Mouse (Mus musculus) kidney, adult 2 months (tissue): ENCODE measurements at regions not wholly inside any gene's neighbourhood (a gene's known extent, or its start where the extent isn't known, plus 50 kb on each side); places are given as distances from the start of the nearest gene placed in this dataset.

Source experiments
- DNase-seq: peaks from one replicate; pipeline ENCODE4 v3.0.0; 2021
- H3K27ac ChIP-seq: fragments of 200-500 bp; 2 replicates; pipeline ENCODE4 v1.5.1; 2012; ENCODE audit warnings: low read depth, low read length, control low read depth, inconsistent platforms; ENCODE audit not compliant: insufficient read depth
- H3K27me3 ChIP-seq: fragments of 200-500 bp; replicated peaks from 2 replicates; pipeline ENCODE4 v1.6.1; 2012; ENCODE audit warnings: mild to moderate bottlenecking, moderate library complexity, low read length, inconsistent platforms; ENCODE audit not compliant: control insufficient read depth, insufficient read depth
- H3K36me3 ChIP-seq: fragments of 200-500 bp; 2 replicates; pipeline ENCODE4 v1.6.1; 2012; ENCODE audit warnings: mild to moderate bottlenecking, moderate library complexity, low read length, inconsistent platforms; ENCODE audit not compliant: control insufficient read depth, insufficient read depth
- H3K4me1 ChIP-seq: fragments of 200-500 bp; 2 replicates; pipeline ENCODE4 v1.6.1; 2011; ENCODE audit warnings: low read length; ENCODE audit not compliant: control insufficient read depth, insufficient read depth
- H3K4me3 ChIP-seq: fragments of 200-500 bp; 2 replicates; pipeline ENCODE4 v1.5.1; 2011; ENCODE audit warnings: mild to moderate bottlenecking, low read depth, low read length, control low read depth; ENCODE audit not compliant: insufficient read depth
- CTCF ChIP-seq: fragments of 200-500 bp; conservative IDR thresholded peaks from 2 replicates; pipeline ENCODE4 v1.5.1; 2011; ENCODE audit warnings: low read depth, mild to moderate bottlenecking, control low read depth, low read length, moderate library complexity, mixed read lengths; ENCODE audit not compliant: insufficient read depth, insufficient read length
- POLR2A ChIP-seq: fragments of 200-500 bp; IDR thresholded peaks from one replicate; pipeline ENCODE4 v1.6.1; 2011; ENCODE audit warnings: low read depth, low read length, control low read depth
- WGBS: fragments of 180-500 bp; shearing (Covaris S2); methylation state at CpG from one replicate; pipeline ENCODE4 v1.1.7; 2018; 5-methylcytosine and 5-hydroxymethylcytosine counted together

DNA sequence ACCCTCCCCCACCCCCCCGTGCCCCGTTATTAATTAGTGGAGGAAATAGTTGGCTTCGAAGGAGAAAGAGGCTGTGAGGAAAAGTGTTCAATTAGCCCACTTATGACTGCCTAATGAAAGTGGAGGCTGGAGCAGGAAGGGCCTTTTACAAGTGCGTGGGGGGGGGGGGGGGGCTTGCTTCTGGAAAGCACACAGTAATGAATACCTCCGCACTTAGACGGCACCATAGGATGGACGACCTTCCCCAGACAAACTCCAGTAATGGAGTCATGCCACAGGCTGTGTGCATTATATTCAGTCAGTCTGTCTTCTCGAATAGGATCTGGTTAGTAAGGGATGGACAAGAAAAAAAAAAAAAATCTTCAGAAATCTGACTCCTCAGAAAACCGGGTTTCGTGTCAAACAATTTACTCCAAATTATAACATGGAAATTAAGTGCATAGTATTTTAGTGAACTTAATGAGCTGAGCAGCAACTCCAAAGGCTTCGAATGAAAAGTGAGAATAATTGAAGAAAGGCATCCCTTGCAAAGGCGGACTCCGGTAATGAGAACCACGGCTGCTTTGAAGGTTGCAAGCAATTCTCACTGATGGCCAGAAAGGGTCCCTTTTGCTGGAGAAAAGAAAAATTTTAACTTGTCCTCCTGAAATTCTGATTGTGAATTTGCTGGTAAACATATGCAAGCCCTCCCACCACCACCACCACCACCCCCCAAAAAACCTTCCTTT is 258.6 kb downstream of the Epha4 start:
- H3K4me3 ChIP-seq, result no peak overlapping the region
- H3K36me3 ChIP-seq, result no peaks in the 10 kb centered on the region
- H3K27ac ChIP-seq, result no peak overlapping the region
- H3K4me1 ChIP-seq, result no peaks in the 10 kb centered on the region
- DNase-seq, result no peak
- WGBS, result 62% methylated on average over 14 of the region's 14 CpGs
- H3K27me3 ChIP-seq, result no peaks in the 10 kb centered on the region
- TF ChIP-seq POLR2A (no peak), CTCF (no peak)

DNA sequence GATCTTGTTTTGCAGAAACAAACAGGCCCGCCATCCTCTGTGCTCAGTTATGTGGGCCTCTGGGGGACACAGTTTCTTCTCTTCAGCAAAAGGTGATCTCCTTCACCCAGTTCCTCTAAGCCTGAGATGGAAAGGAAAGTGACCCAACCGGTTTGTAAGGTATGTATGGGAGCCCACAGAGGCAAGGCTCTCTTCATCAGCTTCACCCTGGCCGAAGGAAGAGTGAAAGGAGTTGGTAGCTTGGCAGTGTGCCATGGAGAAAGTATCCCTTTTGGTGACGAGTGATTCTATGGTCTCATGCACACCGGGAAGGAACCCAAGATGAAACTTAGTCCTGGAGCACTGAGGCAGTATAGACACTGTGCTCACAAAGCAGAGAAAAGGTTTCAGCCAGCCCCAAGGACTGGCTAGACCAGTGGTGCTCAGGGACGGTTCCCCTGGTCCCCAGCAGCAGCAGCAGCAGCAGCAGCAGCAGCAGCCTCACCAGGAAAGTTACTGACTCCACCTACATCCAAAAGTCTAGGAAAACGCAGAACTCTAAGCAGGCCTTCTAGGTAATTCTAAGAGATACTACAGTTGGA is 256.1 kb downstream of the Epha4 start:
- Histone ChIP-seq H3K4me1 (no peaks in the 10 kb centered on the region), H3K36me3 (no peaks in the 10 kb centered on the region), H3K27me3 (no peaks in the 10 kb centered on the region), H3K4me3 (no peak overlapping the region), H3K27ac (no peak overlapping the region)
- WGBS, result 49% methylated on average over 7 of the region's 7 CpGs
- TF ChIP-seq CTCF (no peak), POLR2A (no peak)
- peak; percentile 21 for DNase-seq

GRCm38 (mm10) chr1:77259789-77260188 is 255.1 kb downstream of the Epha4 start:
- 80% methylated on average over 11 of the region's 11 CpGs for WGBS

DNA sequence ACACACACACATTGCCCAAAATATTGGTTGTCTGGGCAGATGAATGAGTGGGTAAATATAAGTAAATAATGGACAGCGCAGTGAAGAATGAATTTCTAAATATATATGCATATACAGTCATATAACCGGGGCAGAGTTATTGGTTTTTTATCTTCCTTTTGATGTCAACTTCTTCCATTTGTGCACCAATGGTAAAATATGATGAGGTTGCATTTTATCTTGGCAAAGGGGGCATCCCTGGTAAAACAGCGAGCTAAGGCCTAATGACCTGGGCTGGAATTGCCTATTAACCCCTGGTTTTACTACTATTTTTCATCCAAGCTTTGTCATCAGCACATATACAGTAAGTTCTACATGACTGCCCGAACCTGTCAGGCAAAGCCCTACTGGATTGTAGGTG is 253.2 kb downstream of the Epha4 start:
- TF ChIP-seq POLR2A (no peak), CTCF (no peak)
- 95% methylated on average over 4 of the region's 4 CpGs for WGBS
- no peaks in the 10 kb centered on the region for H3K4me1 ChIP-seq

More at GRCm38 (mm10) chr1:77259789-77260188, 255.1 kb downstream of the Epha4 start:
- TF ChIP-seq POLR2A (no peak), CTCF (no peak)
- no peak overlapping the region for H3K27ac ChIP-seq
- no peaks in the 10 kb centered on the region for H3K36me3 ChIP-seq
- no peaks in the 10 kb centered on the region for H3K4me1 ChIP-seq
- no peak overlapping the region for H3K4me3 ChIP-seq
- H3K27me3 ChIP-seq, result no peaks in the 10 kb centered on the region
- no peak for DNase-seq

GRCm38 (mm10) chr1:77265677-77266076 is 249.2 kb downstream of the Epha4 start:
- WGBS, result 49% methylated on average over 8 of the region's 8 CpGs
- H3K4me1 ChIP-seq, result no peaks in the 10 kb centered on the region; the same call in 1 of the 2 replicates
- H3K4me3 ChIP-seq, result no peak overlapping the region
- no peaks in the 10 kb centered on the region for H3K27me3 ChIP-seq
- H3K36me3 ChIP-seq, result no peaks in the 10 kb centered on the region
- H3K27ac ChIP-seq, result no peak overlapping the region
- no peak for DNase-seq
- no peak for TF ChIP-seq POLR2A
- TF ChIP-seq CTCF, result no peak

More for the DNA sequence above, 253.2 kb downstream of the Epha4 start:
- no peak for DNase-seq
- H3K4me3 ChIP-seq, result no peak overlapping the region
- no peaks in the 10 kb centered on the region for H3K27me3 ChIP-seq
- no peaks in the 10 kb centered on the region for H3K36me3 ChIP-seq
- no peak overlapping the region for H3K27ac ChIP-seq

GRCm38 (mm10) chr1:77267311-77268003 is 247.4 kb downstream of the Epha4 start:
- peak; percentile 51 for DNase-seq
- WGBS, result 65% methylated on average over 4 of the region's 4 CpGs
- Histone ChIP-seq H3K27me3 (no peaks in the 10 kb centered on the region), H3K4me3 (no peak overlapping the region), H3K4me1 (no peaks in the 10 kb centered on the region; the same call in 1 of the 2 replicates), H3K27ac (no peak overlapping the region), H3K36me3 (no peaks in the 10 kb centered on the region)
- TF ChIP-seq CTCF (no peak), POLR2A (no peak)

DNA sequence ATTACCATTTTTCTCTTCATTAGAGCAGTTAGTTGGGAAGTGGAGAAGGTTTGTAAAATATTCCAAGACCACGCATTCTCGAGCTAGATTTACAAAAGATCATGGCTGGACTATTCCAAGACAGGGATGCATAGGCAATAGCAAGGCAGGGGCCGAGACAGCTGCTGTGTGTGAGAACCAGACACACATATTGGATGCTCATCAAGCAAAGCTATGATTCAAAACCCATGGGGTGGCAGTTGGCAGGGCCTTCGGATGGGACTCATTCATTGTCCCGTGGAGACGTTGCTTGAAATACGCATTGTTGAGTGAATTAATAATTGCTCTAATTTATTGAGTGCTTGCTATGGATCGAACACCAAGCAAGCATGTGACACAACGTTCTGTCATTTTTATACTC is 239.6 kb downstream of the Epha4 start:
- TF ChIP-seq POLR2A, result no peak
- TF ChIP-seq CTCF, result no peak
- Histone ChIP-seq H3K4me3 (no peak overlapping the region), H3K36me3 (no peaks in the 10 kb centered on the region), H3K27me3 (no peaks in the 10 kb centered on the region), H3K4me1 (no peaks in the 10 kb centered on the region), H3K27ac (no peak overlapping the region)
- 87% methylated on average over 9 of the region's 9 CpGs for WGBS
- no peak for DNase-seq
